Mouse (Mus musculus): Measurements from ENCODE around the gene Lgalsl. TPM values are rescaled to one million over a fixed set of nuclear protein-coding genes. Genes with fewer than 3 reads are reported as not detected.

Gene Lgalsl
- polyA plus RNA-seq, 1 experiment from 2014 or later: 77.7 TPM

DNA sequence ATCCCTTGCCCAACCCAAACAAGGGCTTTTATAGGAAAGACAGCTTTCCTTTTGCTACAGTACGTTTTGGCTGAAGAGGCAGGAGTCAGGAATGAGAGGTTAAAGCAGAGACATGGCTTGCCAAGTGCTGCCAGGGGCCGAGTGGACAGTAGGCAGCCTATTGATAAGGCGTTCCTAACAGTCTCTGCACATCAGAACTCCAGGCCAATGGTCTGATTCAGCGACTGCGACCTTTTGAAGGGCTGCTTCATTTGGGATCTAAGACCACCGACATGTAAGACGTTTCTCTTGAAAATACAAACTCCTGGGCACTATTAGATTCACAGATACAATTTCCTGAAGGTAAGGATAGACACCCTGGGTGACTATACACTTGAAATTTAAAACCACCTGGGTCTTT is 9.5 kb downstream of the Lgalsl start:
- ATAC-seq (ENCODE audit: low FRiP score, low read depth): no peak
- 89% methylated on average over 7 of the region's 7 CpGs for WGBS
- no peaks in the 10 kb centered on the region for H3K9me3 ChIP-seq

GRCm38 (mm10) chr11:20813901-20814523 is 16.8 kb downstream of the Lgalsl start:
- Histone ChIP-seq H3K27ac (replicated peaks) (no peak overlapping the region), H3K4me1 (replicated peaks) (no peaks in the 10 kb centered on the region), H3K9me3 (no peaks in the 10 kb centered on the region), H3K36me3 (no peaks in the 10 kb centered on the region), H3K4me2 (no peak overlapping the region), H3K4me3 (no peak overlapping the region), H3K9ac (no peak overlapping the region), H3K27me3 (no peaks in the 10 kb centered on the region)
- WGBS: 82% methylated on average over 6 of the region's 6 CpGs
- no peak for ATAC-seq (ENCODE audit: low FRiP score, low read depth)

More for the DNA sequence above, 9.5 kb downstream of the Lgalsl start:
- H3K36me3 ChIP-seq: peaks cover 14% of the 10 kb centered on the region
- H3K9ac ChIP-seq: no peak overlapping the region
- no peaks in the 10 kb centered on the region for H3K27me3 ChIP-seq
- H3K4me1 ChIP-seq (replicated peaks): no peaks in the 10 kb centered on the region
- no peak overlapping the region for H3K27ac ChIP-seq (replicated peaks)
- no peak overlapping the region for H3K4me2 ChIP-seq
- H3K4me3 ChIP-seq: no peak overlapping the region

GRCm38 (mm10) chr11:20812153-20812887 is 18.5 kb downstream of the Lgalsl start:
- Histone ChIP-seq H3K4me3 (no peak overlapping the region), H3K4me2 (no peak overlapping the region), H3K27me3 (no peaks in the 10 kb centered on the region), H3K36me3 (no peaks in the 10 kb centered on the region), H3K9ac (no peak overlapping the region), H3K4me1 (replicated peaks) (no peaks in the 10 kb centered on the region), H3K9me3 (no peaks in the 10 kb centered on the region), H3K27ac (replicated peaks) (no peak overlapping the region)
- 80% methylated on average over 5 of the region's 5 CpGs for WGBS
- no peak for ATAC-seq (ENCODE audit: low FRiP score, low read depth)

GRCm38 (mm10) chr11:20806659-20807058 is 24.2 kb downstream of the Lgalsl start:
- no peak overlapping the region for H3K27ac ChIP-seq (replicated peaks)
- H3K4me1 ChIP-seq (replicated peaks): no peaks in the 10 kb centered on the region
- no peak overlapping the region for H3K9ac ChIP-seq
- no peak for ATAC-seq (ENCODE audit: low FRiP score, low read depth)
- WGBS: 85% methylated on average over 5 of the region's 5 CpGs
- no peak overlapping the region for H3K4me3 ChIP-seq
- H3K36me3 ChIP-seq: no peaks in the 10 kb centered on the region
- no peaks in the 10 kb centered on the region for H3K9me3 ChIP-seq
- no peak overlapping the region for H3K4me2 ChIP-seq
- H3K27me3 ChIP-seq: no peaks in the 10 kb centered on the region

DNA sequence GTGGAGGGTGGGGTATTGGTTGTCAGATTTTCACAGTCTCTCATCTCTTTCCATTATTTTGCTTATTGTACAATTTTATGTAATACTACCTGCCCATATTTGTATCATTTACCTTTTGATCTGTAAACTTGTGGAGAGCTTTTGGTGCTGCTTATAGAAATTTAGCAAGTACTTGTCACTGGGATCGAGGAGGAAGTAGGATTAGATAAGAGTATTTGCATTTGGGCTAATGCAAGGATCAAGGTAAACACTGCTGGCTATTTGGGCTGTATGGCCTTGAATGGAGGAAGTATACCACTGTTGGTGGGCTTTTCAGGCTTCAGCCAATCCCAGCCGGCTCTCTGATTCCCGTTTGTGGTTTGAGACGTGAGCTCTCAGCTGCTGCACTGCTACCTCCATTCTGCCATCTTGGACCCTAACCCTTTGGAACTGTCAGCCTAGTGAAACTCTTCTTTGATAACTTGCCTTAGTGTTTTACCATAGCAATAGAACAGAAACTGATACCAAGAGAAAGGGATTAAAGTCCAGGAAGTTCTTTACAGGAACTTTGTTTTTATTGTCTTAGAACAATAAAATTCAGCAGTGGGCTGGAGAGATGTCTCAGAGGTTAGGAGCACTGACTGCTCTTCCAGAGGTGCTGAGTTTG is 25.1 kb downstream of the Lgalsl start:
- Histone ChIP-seq H3K27ac (replicated peaks) (no peak overlapping the region), H3K9ac (no peak overlapping the region), H3K9me3 (no peaks in the 10 kb centered on the region), H3K4me3 (no peak overlapping the region), H3K27me3 (no peaks in the 10 kb centered on the region), H3K4me1 (replicated peaks) (peaks cover under 1% of the 10 kb centered on the region), H3K36me3 (no peaks in the 10 kb centered on the region), H3K4me2 (no peak overlapping the region)
- WGBS: 71% methylated on average over 4 of the region's 4 CpGs
- ATAC-seq (ENCODE audit: low FRiP score, low read depth): no peak

DNA sequence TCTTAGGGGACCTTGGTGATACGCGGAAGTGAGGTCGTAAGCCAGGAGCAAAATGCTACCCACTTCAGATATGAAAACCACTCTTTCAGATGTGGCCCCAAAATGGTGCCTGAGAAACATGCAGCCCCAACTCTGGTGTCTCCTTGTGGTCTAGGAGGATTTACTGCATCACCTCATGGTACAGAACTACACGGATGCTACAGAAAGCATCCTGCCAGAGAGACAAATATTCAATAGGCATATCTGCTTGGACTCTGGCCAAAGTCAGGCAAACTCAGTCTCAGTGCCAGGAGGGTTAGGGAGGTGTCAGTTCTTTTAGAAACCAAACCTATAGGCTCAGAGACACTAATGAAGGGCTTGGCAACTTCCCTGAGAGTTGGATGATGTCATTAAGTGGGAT is 26.4 kb downstream of the Lgalsl start:
- H3K36me3 ChIP-seq: no peaks in the 10 kb centered on the region
- no peak overlapping the region for H3K4me2 ChIP-seq
- ATAC-seq (ENCODE audit: low FRiP score, low read depth): no peak
- H3K4me3 ChIP-seq: no peak overlapping the region
- 93% methylated on average over 4 of the region's 4 CpGs for WGBS
- H3K9me3 ChIP-seq: no peaks in the 10 kb centered on the region
- H3K9ac ChIP-seq: no peak overlapping the region
- no peak overlapping the region for H3K27ac ChIP-seq (replicated peaks)
- no peaks in the 10 kb centered on the region for H3K27me3 ChIP-seq
- H3K4me1 ChIP-seq (replicated peaks): peaks cover 9% of the 10 kb centered on the region

DNA sequence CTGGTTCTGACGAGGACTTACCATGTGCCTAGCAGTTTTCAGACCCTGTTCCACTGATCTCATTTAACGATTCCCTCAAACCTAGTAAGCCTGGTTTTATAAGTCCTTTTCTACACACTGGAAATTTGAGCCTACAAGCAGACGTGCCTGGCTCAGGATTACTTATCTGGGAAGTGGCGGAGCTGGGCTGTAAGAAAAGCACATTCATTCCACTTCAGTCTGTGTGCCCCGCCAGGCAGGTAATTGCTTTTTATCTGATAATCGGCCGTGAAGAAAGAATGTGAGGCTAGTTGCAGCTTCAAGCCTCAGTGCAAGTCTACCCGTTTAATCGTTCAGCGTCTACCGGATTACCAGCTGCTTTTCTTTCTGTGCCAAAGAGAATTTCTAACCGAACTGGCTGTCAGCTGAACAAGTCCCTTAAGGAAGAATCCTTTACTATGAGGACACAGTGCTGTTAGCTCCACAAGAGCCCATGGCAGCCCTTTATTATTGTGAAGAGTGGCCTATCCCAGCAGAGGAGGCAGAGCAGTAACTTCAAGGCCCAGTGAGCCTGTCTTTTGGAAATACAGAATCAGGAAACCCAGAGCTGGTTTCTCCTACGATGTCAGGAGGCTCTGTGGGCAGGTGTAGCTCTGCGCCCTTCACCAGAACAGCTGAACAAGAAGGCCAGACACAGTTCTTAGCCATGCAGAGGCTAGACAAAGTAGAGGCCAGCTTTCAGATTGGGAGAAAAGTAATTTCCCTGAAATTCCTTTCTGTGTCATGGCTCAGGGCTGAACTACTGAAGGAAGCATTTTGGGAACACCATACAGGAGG is 30.4 kb downstream of the Lgalsl start:
- 23% methylated on average over 14 of the region's 14 CpGs for WGBS
- Histone ChIP-seq H3K27me3 (no peaks in the 10 kb centered on the region), H3K9ac (no peak overlapping the region), H3K9me3 (no peaks in the 10 kb centered on the region), H3K4me1 (replicated peaks) (peaks cover 9% of the 10 kb centered on the region), H3K27ac (replicated peaks) (0 out of 2 replicates have a peak overlapping the region, but pooled peaks have one; percentile 22), H3K4me3 (no peak overlapping the region), H3K36me3 (no peaks in the 10 kb centered on the region), H3K4me2 (peak overlapping the region; percentile 21; the same call in 1 of the 2 replicates)
- peak; percentile 51; the same call in 1 of the 2 replicates for ATAC-seq (ENCODE audit: low FRiP score, low read depth)

- peaks cover 12% of the 10 kb centered on the region for H3K4me1 ChIP-seq (replicated peaks)
- H3K36me3 ChIP-seq: no peaks in the 10 kb centered on the region
- H3K4me3 ChIP-seq: no peak overlapping the region
- H3K4me2 ChIP-seq: no peak overlapping the region
- no peak overlapping the region for H3K9ac ChIP-seq
- no peak for ATAC-seq (ENCODE audit: low FRiP score, low read depth)
- 96% methylated on average over 6 of the region's 6 CpGs for WGBS
- no peaks in the 10 kb centered on the region for H3K27me3 ChIP-seq
- H3K27ac ChIP-seq (replicated peaks): no peak overlapping the region
- H3K9me3 ChIP-seq: no peaks in the 10 kb centered on the region
Observed at GRCm38 (mm10) chr11:20797841-20798240, 33.0 kb downstream of the Lgalsl start.

- 77% methylated on average over 2 of the region's 2 CpGs for WGBS
- H3K36me3 ChIP-seq: no peaks in the 10 kb centered on the region
- H3K27ac ChIP-seq (replicated peaks): no peak overlapping the region
- no peaks in the 10 kb centered on the region for H3K27me3 ChIP-seq
- no peak for ATAC-seq (ENCODE audit: low FRiP score, low read depth)
- peaks cover 8% of the 10 kb centered on the region for H3K4me1 ChIP-seq (replicated peaks)
- no peaks in the 10 kb centered on the region for H3K9me3 ChIP-seq
- no peak overlapping the region for H3K4me2 ChIP-seq
- H3K9ac ChIP-seq: no peak overlapping the region
- H3K4me3 ChIP-seq: no peak overlapping the region
Observed at GRCm38 (mm10) chr11:20795466-20795865, 35.4 kb downstream of the Lgalsl start.

DNA sequence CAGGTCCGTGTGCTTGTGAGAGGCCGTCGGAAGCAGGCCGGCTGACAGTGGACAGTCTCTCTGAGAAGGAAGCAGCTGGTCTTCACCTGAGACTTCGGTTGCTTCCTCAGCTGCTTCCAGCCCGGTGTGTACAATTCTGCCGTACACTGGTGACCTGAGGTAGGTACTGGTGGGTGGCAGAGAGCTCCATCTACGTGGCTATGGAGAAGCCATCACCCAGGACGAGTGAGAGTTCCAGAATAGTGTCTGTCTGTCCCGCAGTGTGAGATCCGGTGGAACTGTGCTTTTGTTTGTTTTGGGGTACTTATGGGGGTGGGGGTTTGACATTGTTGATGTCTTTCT is 36.0 kb downstream of the Lgalsl start:
- WGBS: 53% methylated on average over 11 of the region's 11 CpGs
- no peak overlapping the region for H3K4me3 ChIP-seq
- no peak overlapping the region for H3K9ac ChIP-seq
- H3K4me1 ChIP-seq (replicated peaks): 0 out of 2 replicates have a peak, but pooled peaks cover 3% of the 10 kb centered on the region
- no peaks in the 10 kb centered on the region for H3K36me3 ChIP-seq
- H3K9me3 ChIP-seq: no peaks in the 10 kb centered on the region
- peak; percentile 49; the same call in 1 of the 2 replicates for ATAC-seq (ENCODE audit: low FRiP score, low read depth)
- H3K27ac ChIP-seq (replicated peaks): no peak overlapping the region
- H3K4me2 ChIP-seq: 0 out of 2 replicates have a peak overlapping the region, but pooled peaks have one; percentile 17
- no peaks in the 10 kb centered on the region for H3K27me3 ChIP-seq

DNA sequence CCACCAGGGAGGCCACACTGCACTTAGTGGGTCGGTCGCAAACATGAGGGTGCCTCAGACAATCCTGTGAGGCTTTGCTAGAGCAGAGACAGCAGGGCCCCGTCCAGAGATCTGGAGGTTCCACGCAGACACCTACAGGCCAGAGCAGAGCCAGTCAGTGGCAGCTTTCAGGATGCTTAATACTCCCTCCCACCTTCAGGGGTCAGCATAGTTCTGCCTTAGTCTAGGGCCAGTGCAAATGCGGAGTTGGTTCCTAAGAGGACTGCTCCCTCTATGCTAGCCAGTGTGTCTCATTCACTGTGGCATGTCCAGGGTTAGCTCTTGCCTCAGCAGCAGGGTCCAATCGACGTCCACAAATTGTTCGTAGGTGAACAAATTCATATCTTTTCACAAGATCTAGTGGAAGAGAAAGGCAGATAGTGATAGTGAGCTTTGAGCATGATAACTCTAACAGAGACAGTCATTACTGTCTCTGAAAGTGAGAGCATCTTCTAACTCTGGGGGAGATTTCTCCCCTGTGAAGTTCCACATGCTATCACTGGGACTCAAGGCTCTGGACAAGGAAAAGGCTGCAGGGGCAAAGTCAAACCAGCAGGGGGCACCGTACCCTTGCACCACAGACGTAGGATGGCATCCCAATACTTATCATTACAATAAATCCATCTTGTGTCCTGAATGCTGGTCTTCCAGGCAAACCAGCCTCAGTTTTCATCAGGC is 36.5 kb downstream of the Lgalsl start:
- WGBS: 40% methylated on average over 10 of the region's 10 CpGs
- peak; percentile 93 for ATAC-seq (ENCODE audit: low FRiP score, low read depth)
- H3K27ac ChIP-seq (replicated peaks): no peak overlapping the region
- 0 out of 2 replicates have a peak overlapping the region, but pooled peaks have one; percentile 17 for H3K4me2 ChIP-seq
- no peaks in the 10 kb centered on the region for H3K36me3 ChIP-seq
- no peaks in the 10 kb centered on the region for H3K27me3 ChIP-seq
- 0 out of 2 replicates have a peak, but pooled peaks cover 3% of the 10 kb centered on the region for H3K4me1 ChIP-seq (replicated peaks)
- H3K4me3 ChIP-seq: no peak overlapping the region
- no peaks in the 10 kb centered on the region for H3K9me3 ChIP-seq
- no peak overlapping the region for H3K9ac ChIP-seq

Measured in hindbrain, embryonic 15.5 days (tissue).